Mouse (Mus musculus) bone marrow macrophage, adult 2 months (primary cell): ENCODE results near the gene Ccdc27. TPM values are rescaled to one million over a fixed set of nuclear protein-coding genes. Genes with fewer than 3 reads are reported as not detected.

Experiments used
- H3K27ac ChIP-seq: 2 replicates; pipeline ENCODE4 v1.5.1; 2012; ENCODE audit warnings: low read depth, low read length; ENCODE audit not compliant: insufficient read depth
- H3K4me1 ChIP-seq: 2 replicates; pipeline ENCODE4 v1.6.1; 2012; ENCODE audit warnings: low read length; ENCODE audit not compliant: control insufficient read depth, insufficient read depth
- H3K4me3 ChIP-seq: 2 replicates; pipeline ENCODE4 v1.5.1; 2012; ENCODE audit warnings: mild to moderate bottlenecking, low read length, moderate library complexity; ENCODE audit not compliant: insufficient read depth
- CTCF ChIP-seq: IDR thresholded peaks from 2 replicates; pipeline ENCODE4 v1.5.1; 2012; ENCODE audit warnings: low read depth, mild to moderate bottlenecking, low read length, moderate library complexity
- POLR2A ChIP-seq: IDR thresholded peaks from 2 replicates; pipeline ENCODE4 v1.6.1; 2012; ENCODE audit warnings: mild to moderate bottlenecking, low read depth, low read length, borderline replicate concordance
- polyA plus RNA-seq: library from polyadenylated mRNA; stranded (reverse); fragments of >200 nt; gene quantifications from 2 replicates; pipeline ENCODE4 v1.2.4, GENCODE M21; 2012; ENCODE audit not compliant: missing spikeins, insufficient read depth, insufficient read length

The Ccdc27 gene
- polyA plus RNA-seq, 1 experiment: not detected

- TF ChIP-seq POLR2A (no peak), CTCF (no peak)
- Histone ChIP-seq H3K4me3 (no peak overlapping the region), H3K4me1 (no peaks in the 10 kb centered on the region), H3K27ac (no peak overlapping the region)
Observed at GRCm38 (mm10) chr4:154064827-154065773, 22.6 kb upstream of the Ccdc27 start.

DNA sequence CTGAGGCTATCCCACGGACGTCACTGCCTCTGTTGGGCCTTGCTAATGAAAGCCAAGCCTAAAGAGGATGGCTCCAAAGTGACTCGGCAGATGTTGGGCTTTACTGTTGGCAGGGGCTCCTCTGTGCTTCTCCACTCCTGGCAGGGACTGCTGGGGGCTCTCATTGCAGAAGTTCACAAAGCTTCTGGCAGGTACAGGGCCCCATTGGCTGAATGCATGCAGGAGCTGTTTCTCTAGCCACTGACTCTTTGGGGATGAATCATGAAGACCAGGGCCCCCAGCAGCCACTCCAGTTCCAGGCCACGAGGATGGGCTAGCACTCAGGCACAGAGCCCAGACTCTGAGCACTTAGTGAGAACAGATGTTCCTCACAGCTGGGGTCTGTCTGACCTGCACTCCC is 15.2 kb upstream of the Ccdc27 start:
- Histone ChIP-seq H3K4me3 (no peak overlapping the region), H3K27ac (no peak overlapping the region), H3K4me1 (no peaks in the 10 kb centered on the region)
- TF ChIP-seq POLR2A (no peak), CTCF (no peak)

DNA sequence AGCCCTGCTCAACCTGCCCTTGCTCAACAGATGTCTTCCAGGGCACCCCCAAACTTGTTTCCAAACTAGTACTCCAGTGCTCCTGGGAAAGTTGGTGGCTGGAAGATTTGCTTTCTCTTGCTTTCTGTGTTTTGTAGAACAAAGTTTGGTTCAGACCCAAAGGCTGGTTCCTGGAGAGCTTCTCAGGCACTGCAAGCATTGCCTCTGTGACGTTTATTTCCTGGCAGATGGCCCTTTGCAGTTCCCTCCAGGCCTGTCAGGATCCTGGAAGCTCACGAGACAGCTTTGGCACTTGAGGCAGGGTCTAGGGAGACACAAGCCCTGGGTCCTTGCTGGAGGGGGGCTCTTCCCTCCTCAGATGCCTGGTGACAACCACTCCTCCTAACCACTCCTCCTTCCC is 14.2 kb upstream of the Ccdc27 start:
- Histone ChIP-seq H3K4me1 (no peaks in the 10 kb centered on the region), H3K27ac (no peak overlapping the region), H3K4me3 (no peak overlapping the region)
- TF ChIP-seq CTCF: no peak
- TF ChIP-seq POLR2A: no peak

DNA sequence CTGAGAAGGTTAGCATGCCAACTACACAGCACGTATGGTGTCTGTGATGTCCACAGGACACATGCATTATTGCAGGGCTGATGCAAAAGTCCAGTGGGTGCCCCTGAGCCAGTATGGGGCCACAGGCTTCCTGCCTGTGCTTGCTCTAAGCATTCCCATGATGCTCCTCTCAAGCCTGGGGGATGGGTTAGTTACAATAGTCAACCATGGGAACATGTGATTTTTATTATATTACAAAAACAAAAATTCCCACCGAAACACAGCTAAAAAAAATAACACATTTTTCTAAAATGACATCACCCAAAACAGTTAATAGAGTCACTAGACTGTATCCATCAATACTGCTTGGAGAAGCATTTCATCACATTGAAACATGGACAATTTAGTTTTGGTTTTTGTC is 13.6 kb upstream of the Ccdc27 start:
- Histone ChIP-seq H3K27ac (no peak overlapping the region), H3K4me1 (no peaks in the 10 kb centered on the region), H3K4me3 (no peak overlapping the region)
- TF ChIP-seq POLR2A (no peak), CTCF (no peak)

GRCm38 (mm10) chr4:154055482-154055881 is 13.0 kb upstream of the Ccdc27 start:
- Histone ChIP-seq H3K27ac (no peak overlapping the region), H3K4me3 (no peak overlapping the region), H3K4me1 (no peaks in the 10 kb centered on the region)
- TF ChIP-seq CTCF (no peak), POLR2A (no peak)

DNA sequence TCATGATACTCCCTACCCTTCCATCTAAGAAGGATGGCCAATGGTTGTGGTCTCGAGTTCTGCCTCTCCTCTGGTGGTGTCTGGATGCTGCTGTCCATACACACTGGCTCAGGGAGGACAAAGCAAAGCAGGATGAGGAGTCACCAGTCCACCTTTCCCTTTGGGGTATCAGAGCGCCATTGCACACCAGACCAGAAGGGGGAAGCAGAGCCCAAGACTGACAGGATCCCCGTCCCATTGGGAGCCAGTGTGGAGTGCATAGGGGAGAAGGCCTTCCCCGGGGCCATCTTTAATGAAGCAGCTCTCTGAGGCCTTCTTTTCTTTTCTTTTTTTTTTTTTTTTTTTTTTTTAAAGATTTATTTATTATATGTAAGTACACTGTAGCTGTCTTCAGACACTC is 10.6 kb upstream of the Ccdc27 start:
- Histone ChIP-seq H3K27ac (no peak overlapping the region), H3K4me3 (no peak overlapping the region), H3K4me1 (no peaks in the 10 kb centered on the region)
- no peak for TF ChIP-seq CTCF
- TF ChIP-seq POLR2A: no peak

- TF ChIP-seq CTCF: no peak
- no peak for TF ChIP-seq POLR2A
- H3K27ac ChIP-seq: no peak overlapping the region
- H3K4me3 ChIP-seq: no peak overlapping the region
- no peaks in the 10 kb centered on the region for H3K4me1 ChIP-seq
Observed at GRCm38 (mm10) chr4:154051401-154051800, 8.9 kb upstream of the Ccdc27 start.

DNA sequence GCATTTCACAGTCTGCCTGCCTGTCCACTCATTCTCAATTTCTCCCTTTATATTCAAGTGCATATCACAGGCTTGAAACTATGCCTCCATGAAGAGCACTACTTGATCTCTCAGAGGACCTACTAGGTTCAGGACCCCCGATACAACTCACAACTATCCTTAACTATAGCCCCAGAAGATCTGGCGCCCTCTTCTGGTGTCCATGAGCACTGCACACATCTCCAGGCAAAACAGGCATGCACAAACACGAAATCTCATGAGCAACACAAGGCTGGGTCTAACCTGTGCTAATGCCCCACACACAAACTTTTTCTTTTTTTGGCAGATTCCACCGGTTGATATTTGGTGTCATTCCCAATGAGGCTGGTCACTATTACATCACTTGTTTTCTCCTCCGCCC is 3.4 kb upstream of the Ccdc27 start:
- TF ChIP-seq CTCF (no peak), POLR2A (no peak)
- Histone ChIP-seq H3K4me1 (no peaks in the 10 kb centered on the region), H3K27ac (no peak overlapping the region), H3K4me3 (no peak overlapping the region)

GRCm38 (mm10) chr4:154037123-154037522 is 5.4 kb downstream of the Ccdc27 start:
- Histone ChIP-seq H3K4me3 (no peak overlapping the region), H3K27ac (no peak overlapping the region), H3K4me1 (no peaks in the 10 kb centered on the region)
- TF ChIP-seq CTCF (no peak), POLR2A (no peak)

GRCm38 (mm10) chr4:154028646-154029045 is 13.8 kb downstream of the Ccdc27 start:
- TF ChIP-seq CTCF (no peak), POLR2A (no peak)
- H3K4me3 ChIP-seq: no peak overlapping the region
- H3K27ac ChIP-seq: no peak overlapping the region
- no peaks in the 10 kb centered on the region for H3K4me1 ChIP-seq
